Mouse (Mus musculus) megakaryocyte, embryonic 14.5 days (primary cell): Measurements from ENCODE around the gene Adcy7.

Experiments
- FLI1 ChIP-seq: IDR thresholded peaks from 2 replicates; pipeline ENCODE4 v1.6.1; 2012; ENCODE audit warnings: low read length, inconsistent platforms, mixed read lengths
- GATA1 ChIP-seq: IDR thresholded peaks from 3 replicates; pipeline ENCODE4 v1.6.1; 2012; ENCODE audit warnings: mixed read lengths, low read length, inconsistent platforms, borderline replicate concordance

DNA sequence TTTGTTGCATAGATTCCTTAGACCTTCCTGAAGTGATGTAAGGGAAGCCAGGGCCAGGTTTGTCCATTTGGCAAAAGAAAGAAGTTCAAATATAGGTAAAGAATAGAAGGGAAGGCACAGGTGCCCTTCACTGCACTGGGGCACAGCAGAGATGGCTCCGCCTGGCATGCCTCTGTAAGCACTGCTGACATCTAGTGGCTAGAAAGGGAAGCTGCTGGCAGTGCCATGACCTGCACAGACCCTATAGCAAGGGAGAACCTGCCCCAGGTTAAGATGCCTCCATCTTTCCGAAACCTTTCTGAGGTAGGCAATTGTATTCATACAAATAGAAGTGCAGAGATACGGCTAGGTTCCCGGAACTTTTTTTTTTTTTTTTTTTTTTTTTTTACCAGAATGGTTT lies 27.9 kb upstream of the Adcy7 start:
- TF ChIP-seq GATA1 (no peak), FLI1 (no peak)
